Mouse (Mus musculus) CD4-positive, CD25-positive, alpha-beta regulatory T cell, adult 4 months (primary cell): ENCODE data around the gene Tlk2. TPM values are rescaled to one million over a fixed set of nuclear protein-coding genes. Genes with fewer than 3 reads are reported as not detected.
"Not testable (repeated sequence)": the region's sequence is repeated elsewhere in the genome, so short reads cannot be mapped to it uniquely, and the experiment has no call there.

Experiments
- ATAC-seq: one replicate; pipeline ENCODE4 v1.8.0; 2017
- polyA plus RNA-seq, 2 experiments: library from polyadenylated mRNA; unstranded; fragments of 100-300 nt; shearing (Covaris generic); gene quantifications; one replicate each; pipeline ENCODE4 v1.2.1; 2017

The Tlk2 gene
- polyA plus RNA-seq: 10 to 100 TPM; 12.6 to 24.4 TPM

DNA sequence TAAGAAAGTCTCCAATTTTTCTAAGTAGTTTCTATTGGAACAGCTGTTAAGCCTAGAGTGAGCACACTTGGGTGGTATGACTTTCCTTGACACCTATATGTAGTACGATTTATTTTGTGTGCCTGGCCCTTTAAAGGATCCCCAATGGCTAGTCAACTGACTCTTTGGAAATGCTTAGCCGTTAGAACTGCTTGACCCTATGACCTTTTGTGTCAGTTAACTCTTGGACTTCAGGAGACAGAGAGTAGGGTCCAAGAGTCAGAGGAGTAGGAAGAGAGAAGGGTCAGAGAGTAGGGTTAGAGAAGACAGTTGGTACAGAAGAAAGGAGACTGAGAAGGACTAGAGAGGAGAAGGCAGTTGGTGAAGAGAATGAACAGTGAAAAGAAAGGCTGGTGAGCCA, at the start of gene Tlk2:
Gene Tlk2 (plus strand): TSS at position 292 of the 400 bp plus-strand sequence.
- no peak for ATAC-seq

DNA sequence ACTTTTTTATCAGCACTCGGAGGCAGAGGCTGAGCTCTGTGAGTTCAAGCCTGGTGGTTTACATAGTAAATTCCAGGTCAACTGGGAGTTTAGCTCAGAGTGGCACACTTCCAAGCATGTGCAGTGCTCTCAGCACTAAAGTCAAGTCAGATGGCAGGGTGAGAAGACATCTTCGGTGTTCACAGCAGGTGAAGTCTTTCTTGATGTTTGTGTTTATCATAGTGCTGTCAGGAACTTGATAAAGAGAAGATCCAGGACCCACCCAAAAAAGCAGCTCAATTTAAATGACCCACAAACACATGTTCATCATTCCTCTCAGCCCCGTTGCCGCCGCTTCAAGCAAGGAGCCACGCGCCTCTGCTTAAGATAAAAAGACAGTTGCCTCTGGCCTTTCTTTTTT, 42.9 kb upstream of the Tlk2 start:
- no peak for ATAC-seq

DNA sequence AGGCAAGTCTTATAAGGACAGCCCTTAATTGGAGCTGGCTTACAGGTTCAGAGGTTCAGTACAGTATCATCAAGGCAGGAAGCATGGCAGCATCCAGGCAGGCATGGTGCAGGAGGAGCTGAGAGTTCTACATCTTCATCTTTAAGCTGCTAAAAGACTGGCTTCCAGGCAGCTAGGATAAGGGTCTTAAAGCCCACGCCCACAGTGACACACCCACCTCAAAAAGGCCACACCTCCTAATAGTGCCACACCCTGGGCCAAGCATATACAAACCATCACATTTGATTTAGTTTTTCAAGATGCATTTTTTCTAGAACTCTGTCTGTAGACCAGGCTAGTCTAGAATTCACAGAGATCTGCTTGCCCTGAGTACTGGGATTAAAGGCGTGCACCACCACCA, 41.4 kb upstream of the Tlk2 start:
- not testable (repeated sequence) for ATAC-seq

DNA sequence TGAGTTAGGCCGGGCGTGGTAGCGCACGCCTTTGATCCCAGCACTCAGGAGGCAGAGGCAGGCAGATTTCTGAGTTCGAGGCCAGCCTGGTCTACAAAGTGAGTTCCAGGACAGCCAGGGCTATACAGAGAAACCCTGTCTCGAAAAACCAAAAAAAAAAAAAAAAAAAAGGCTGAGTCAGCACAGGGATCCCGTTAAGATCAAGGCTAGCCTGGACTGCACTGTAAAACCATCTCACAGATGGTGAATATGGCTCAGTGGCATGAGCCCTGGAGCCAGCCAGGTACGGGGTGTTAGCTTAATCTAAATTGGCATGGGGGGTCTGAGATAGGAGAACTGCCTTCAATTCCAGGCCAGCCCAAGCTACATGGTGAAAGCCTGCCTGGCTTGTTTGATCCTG, 38.1 kb upstream of the Tlk2 start:
- ATAC-seq: not testable (repeated sequence)

DNA sequence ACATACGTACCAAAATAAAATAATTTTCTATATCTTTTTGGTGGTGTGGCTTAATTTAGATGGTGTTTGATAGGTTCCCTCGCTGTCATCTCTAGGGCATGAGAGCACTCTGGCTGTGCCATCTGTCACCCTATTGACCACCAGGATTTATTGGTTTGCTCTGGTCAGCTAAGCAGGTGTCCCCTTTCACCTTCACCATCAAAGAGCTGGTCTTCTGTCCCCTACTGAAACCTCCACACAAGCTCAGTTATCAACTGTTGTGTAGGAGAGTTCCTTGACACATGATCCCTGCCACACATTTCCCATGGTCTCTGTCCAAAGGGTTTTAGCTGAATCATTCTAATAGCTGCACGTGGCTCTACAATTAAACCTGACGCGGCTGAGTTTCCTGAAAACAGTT, 37.5 kb upstream of the Tlk2 start:
- no peak for ATAC-seq

DNA sequence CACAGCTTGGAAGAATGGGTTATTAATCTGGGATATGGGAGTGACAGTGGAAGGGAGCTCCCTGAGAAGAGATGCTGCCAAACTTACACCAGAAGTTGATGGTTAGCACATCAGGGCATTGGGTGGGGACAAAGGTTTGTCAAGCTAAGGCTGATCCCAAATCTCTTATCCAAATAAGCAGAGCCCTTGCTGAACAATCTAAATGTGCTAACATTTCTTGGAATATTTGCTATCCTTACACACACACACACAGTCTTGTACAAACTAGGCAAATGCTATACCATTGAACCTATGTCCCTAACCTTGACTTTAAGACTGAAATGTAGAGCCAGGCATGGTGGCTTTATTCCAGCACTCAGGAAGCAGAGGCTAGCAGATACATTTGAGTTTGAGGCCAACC, 35.0 kb upstream of the Tlk2 start:
- no peak for ATAC-seq

DNA sequence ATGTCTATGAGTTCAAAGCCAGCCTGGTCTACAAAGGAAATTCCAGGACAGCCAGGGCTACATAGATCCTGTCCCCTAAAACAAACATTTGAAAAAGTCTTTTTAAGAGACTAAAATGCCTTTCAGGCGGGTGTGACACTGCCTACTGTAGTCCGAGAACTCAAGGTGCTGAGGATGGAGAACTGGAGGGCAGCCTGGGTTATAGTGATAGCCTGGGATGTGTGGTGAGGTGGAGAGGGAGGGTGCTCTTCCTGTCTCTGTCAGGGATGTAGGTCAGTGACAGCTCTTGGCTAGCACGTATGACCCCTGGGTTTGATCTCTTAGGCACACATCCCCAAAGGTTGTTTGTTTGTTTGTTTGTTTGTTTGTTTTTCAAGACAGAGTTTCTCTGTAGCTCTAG, 34.5 kb upstream of the Tlk2 start:
- ATAC-seq: no peak

DNA sequence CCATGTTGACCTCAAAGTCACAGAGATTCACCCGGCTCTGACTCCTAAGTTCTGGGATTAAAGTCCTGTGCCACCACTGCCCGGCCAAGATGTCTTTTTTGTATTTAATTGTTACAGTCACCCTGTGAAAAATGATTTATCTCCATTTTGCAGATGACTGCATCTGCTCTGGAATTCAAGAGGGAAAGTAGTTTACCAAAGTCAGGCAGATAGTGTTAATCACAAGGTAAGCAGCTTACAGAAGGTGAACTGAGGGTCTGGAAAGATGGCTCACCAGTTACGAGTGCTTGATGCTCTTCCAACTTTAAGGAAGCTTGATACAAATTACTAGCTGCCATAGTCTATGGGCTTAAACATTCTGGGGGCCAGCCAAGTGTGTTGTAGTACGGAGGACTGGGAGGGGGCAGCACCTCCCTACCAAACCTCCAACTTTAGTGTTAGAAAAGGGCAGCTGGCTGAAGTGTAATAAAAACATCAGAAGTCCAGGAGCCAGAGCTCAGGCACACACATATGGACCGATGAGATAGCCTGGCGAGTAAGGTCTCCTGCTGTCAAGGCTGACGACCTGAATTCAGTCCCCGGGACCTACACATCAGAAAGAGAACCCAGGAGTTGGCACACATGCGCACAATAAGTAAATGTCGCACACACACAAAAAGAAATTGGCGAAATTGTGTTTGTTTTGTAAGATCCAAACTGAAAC, 33.9 kb upstream of the Tlk2 start:
- ATAC-seq: no peak

DNA sequence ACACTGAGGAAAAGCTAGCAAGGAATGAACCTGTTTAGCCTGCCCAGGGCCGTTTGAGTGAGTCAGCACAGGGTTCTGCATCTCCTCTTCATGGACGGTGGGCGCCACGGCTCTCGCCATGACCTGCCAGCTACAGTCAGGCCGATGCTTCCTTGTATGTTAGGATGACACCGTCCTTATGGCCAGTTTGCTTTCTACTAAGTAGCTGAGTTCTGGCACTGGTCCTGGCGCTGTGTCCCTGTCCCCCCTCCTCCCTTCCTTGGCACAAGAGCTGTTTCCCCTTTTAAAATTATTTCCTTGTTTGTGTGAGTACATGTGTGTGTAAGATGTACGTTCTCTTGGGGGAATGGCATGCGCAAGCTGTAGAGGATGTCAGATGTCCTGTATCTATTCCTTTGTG, 33.4 kb upstream of the Tlk2 start:
- ATAC-seq: no peak

DNA sequence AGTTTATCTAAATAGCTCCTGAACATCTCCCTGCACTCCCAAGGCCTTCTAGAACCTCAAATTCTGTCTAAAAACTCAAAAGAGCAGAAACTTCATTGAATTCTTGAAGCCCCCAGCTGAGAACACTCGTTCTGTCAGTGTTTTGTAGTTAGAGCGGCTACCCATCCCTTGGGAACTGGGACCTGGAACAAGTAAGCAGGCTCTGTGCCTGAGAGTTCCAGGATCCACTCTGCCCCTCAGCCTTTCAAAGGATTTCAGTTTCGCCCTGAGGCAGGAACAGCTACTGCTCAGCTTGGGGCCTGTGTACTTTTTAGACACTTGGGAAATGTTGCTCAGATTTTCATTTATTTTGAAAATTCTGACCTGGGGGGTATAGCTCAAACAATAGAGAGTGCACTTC, 32.0 kb upstream of the Tlk2 start, which contains the start of gene Gm10842:
Gene Gm10842 (plus strand): TSS at position 301 of the 400 bp plus-strand sequence.
- no peak for ATAC-seq

DNA sequence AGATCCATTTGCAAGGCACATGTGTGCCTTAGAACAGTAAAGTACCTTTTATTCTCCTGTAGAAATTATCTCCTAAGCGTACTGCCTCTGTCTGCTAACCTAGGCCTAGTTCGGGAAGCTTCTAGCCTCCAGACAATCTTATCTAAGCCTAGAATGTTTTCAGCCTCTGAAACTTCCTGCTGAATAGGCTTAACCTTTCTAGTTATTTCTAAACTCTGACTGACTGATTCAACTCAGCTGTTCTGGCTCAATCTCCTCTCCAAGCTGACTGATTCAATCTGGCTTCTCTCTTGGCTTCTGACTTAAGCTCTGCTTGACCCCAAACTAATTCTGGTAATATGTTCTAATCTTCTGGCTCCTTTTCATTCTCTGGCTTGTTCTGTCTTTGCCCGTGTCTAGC, 29.3 kb upstream of the Tlk2 start:
- no peak for ATAC-seq

DNA sequence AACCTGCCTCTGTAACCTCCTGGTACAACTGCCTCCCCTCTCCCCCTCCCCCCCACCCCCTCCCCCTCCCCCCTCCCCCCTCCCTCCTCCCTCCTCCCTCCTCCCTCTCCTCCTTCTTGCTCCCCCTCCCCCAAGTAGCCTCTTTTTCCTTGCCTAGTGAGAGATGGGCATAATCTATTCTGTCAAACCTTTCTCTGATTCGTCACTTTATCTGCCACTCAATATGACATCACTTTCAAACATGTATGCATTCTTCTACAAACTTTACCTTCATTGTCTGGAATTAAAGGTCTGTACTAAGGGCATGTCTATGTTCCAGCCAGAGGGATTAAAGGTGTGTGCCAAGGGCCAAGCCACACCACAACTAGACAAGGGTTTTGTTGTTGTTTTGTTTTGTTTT, 28.8 kb upstream of the Tlk2 start:
- ATAC-seq: no peak

DNA sequence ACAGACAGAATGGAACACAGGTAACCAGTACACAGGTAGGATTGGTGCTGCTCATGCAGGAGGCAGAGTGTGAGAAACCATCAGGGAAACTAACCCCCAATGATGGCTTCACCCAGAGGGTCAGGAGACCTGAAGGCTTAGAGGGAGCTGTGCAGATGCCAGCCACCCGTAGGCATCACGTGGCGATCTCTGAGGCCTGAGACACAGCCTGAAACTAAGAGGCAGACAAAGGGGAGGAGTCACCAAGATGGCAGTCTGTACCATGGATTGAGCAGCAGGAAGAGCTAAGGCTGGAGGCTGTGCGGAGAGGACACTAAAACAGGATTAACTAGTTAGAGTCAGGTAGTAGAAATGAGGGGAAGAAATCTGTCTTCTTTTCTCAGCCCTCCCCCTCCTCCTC, 27.9 kb upstream of the Tlk2 start:
- no peak for ATAC-seq

DNA sequence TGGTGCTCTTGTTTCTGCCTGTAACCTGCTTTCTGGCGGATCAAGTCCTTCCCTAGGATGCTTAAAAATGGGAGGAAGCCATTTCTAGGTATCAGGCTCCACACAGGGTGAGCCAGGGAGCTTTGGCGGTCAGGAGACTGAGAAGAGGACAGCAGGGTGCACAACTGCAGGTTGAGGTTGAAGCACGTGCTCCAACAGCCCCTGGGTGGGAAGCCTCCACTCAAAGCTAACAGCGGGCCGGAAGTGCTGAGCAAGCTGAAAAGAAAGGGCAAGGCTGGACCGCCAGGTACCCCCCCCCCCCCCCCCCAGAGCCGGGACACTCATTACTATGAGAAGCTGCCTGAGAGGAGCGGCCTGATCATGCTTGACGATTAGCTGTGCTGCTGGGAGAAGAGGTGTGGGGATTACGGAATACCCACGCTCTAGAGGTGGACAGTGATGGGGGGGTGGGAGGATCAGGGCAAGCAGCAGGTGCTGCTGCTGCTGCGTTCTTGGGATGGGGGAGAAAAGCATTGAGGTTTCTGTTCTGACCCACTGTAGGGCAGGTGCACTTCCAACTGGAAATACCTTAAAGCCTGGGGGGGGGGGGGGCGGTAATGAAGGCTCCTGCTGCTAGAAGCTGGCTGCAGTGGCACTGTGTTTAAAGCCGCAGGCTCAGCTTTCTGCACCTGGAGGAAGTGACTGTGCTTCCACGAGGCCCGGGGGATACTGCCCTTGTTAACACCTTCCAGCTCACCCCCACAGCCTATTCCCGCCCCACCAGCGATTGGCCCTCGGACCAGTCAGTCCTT, 27.2 kb upstream of the Tlk2 start:
- peak; percentile 56 for ATAC-seq

DNA sequence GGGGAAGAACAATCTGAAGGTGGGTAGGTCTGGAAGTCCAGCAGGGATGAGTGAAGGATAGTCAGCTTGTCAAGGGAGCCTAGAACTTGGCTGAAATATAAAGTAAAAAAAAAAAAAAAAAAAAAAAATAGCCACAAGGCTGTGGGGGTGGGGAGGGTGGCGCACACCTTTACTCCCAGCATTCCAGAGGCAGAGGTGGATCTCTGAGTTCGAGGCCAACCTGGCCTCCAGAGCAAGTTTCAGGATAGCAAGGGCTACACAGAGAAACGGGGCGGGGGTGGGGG, 26.6 kb upstream of the Tlk2 start:
- ATAC-seq: no peak

DNA sequence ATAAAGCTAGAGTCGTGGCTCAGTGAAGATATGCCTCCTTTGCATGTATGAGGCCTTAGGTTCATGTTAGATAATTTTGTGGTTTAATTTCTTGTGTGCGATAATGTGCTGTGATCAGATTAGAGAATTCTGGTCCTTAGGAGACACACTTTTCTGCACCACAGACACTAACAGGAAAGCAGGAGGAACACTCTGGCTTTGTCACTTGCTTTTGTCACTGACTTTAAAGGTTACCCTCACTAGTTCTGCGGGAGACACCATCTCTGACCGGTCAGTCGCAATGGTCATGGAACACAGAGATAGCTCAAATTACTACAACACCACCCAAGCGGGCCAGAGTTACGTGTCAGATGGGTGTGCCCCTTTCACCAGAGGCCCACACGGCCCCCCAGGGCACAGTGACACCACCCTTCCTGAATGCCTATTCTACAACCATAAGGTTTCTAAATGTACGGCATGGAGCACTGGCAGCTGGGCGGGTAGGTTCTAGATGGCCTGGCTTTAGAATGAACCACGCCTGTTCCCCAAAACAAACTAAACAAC, 26.2 kb upstream of the Tlk2 start:
- ATAC-seq: no peak

DNA sequence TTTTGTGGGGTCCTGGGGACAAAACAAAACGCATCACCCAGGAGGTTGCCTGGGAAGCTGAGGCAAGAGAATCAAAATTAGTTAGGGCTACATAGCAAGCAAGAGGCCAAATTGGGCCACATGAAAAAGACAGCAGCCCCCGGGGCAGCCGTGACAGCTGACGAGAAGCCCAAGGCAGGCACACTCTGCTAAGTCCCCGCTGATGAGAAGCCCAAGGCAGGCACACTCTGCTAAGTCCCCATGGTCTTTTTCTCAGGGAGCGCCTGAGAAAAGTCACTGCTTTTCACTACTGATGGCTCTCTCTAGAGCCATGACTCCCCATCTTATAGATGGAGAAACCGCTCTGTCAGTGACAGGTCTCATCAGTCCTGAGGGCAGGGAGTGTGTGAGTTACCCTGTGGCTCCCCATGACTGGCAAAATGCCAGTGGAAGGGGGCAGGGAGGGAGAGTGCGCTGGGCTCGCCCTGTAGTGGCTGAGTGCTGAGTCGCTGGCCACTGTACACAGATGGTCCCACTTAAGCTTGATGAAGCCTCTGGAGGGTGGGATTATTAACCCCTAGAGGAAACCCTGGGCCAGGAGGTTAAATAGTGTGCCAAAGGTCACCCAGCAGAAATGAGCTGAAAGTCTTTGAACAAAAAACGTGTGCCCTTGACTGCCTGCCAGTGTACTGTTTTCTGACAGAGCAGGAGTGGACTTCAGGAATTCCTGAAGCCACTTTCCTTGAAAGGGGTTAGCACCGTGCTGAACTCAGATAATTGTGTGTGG, 25.4 kb upstream of the Tlk2 start:
- ATAC-seq: no peak

DNA sequence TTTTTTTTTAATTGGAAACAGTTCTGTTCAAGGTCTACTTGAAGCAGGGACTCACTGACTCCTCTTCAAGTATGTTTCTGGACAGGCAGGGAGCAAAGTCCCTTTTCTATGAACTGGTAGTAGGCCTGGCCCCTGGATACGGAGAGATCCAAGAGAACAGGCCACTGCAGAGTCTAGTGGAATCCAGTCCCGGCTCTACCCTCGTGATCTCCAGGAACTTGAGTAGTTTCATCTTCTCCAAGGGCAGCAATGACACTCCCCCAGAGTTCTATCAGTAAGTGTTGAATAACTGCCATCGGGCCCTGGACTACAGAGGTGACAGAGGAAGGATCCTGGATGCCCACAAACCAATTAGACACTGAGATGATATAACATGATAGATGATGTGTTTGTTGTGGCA, 22.7 kb upstream of the Tlk2 start:
- ATAC-seq: no peak

DNA sequence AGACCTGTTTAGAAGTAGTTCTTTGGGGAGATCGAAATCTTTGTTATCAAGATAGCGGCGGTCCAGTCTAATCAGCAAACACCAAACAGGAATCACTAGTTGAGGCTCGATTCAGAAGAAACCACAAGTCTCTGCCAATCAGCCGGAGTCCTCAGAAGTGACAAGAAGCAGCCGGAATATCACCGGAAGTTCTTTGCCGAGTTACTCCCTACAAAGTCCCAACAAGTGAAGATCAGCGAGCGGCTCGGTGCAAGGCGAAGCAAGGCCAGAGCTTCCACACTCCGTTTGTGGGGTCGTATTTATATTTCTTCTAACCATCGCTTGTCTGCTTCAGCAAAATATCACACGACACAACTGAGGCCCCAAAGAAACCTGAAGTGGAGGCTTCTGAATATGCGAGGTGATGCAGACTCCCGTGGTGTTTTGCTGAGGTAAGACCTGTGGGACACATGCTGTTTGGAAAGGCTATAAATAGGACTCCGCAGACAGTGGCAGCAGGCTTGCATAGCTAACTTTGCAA, 21.8 kb upstream of the Tlk2 start:
- no peak for ATAC-seq

DNA sequence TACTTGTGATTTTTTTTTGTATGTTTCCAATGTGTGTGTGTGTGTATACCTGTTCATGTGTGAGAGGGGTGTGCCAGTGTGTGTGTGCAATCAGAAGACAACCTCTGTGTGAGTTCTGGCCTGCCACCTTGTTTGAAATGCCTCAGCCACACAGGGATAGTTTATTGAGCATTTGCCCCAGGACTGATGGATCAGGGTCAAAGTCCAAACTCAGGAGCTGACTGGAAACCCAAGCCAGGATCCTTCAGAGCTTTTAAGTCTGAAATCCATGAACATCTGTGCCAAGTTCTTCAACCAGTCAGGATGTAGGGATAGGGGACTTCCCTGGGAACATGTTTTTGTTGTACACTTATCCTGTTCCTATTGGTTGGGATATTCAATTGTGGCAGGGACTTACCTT, 20.6 kb upstream of the Tlk2 start:
- ATAC-seq: no peak

DNA sequence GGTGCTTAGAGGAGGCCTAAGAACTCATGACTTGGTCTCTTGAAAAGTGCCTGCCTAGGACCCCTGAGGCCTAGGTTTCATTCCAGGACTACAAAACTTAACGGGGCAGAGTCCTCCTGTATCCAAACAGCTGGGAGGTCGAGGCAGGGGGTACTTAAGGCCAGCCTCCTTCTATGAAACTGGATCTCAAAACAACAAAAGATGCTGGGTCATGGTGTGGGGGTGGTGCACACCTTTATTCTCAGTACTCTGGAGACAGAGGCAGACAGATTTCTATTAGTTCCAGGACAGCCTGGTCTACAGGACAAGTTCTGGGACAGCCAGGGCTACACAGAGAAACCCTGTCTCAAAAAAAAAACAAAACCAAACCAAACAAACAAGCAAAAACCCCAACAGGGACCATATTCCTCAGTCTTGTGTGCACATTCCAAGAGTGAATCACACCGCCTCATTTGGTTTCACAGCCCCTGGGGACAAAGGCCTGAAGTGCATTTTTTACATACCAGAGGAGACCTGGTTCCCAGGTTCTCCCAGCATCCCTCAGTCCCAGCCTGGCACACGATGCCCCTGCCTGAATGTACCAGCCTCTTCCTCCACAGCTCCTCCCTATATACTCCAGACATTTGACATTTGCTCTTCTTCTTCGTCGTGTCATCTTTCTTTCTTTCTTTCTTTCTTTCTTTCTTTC, 18.8 kb upstream of the Tlk2 start:
- ATAC-seq: no peak

DNA sequence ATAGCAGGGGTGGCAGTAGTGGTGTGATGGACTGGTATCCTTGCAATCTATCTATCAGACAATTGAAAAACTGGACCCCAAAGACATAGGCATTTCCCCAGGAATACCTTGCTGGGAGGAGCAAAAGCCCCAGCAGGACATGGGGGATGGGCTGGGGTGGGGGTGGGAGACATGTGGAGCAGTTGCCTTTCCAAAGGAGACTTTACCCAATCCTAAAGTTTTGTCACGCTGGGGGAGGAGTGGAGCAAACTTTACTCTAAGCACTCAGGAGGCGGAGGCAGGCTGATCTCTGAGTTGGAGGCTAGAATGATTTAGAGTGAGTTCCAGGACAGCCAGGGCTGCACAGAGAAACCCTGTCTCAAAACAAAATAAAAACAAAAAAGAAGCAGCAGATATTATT, 17.2 kb upstream of the Tlk2 start:
- no peak for ATAC-seq
